Mouse (Mus musculus): Measurements from ENCODE around the gene Slc25a42. TPM values are rescaled to one million over a fixed set of nuclear protein-coding genes. Genes with fewer than 3 reads are reported as not detected.

Slc25a42 gene
- polyA plus RNA-seq, 1 experiment from 2014 or later, result 3.1 TPM

GRCm38 (mm10) chr8:70157240-70157800 is 54.8 kb downstream of the Slc25a42 start:
- DNase-seq (ENCODE audit: low spot score), result no peak
- Histone ChIP-seq H3K4me1 (replicated peaks; ENCODE audit: control insufficient read depth, insufficient read depth) (no peaks in the 10 kb centered on the region), H3K4me2 (replicated peaks; ENCODE audit: low read depth) (no peak overlapping the region), H3K36me3 (ENCODE audit: control insufficient read depth, insufficient read depth, low read length) (no peaks in the 10 kb centered on the region), H3K9me3 (ENCODE audit: control insufficient read depth, low read length) (no peaks in the 10 kb centered on the region), H3K27ac (replicated peaks) (no peak overlapping the region), H3K9ac (ENCODE audit: low read length) (no peak overlapping the region), H3K27me3 (ENCODE audit: control insufficient read depth, insufficient read depth, low read length) (no peaks in the 10 kb centered on the region), H3K4me3 (ENCODE audit: low read depth, low read length) (no peak overlapping the region)
- TF ChIP-seq CTCF (IDR thresholded peaks at IDR 0.05; ENCODE audit: low read depth) (no peak), EP300 (optimal IDR thresholded peaks at IDR 0.05) (no peak)
- ATAC-seq (ENCODE audit: low FRiP score, low TSS enrichment), result no peak
- 92% methylated on average over 1 of the region's 1 CpGs for WGBS

- H3K27ac ChIP-seq (replicated peaks), result no peak overlapping the region
- H3K9me3 ChIP-seq (ENCODE audit: control insufficient read depth, low read length), result no peaks in the 10 kb centered on the region
- no peaks in the 10 kb centered on the region for H3K36me3 ChIP-seq (ENCODE audit: control insufficient read depth, insufficient read depth, low read length)
- TF ChIP-seq EP300 (optimal IDR thresholded peaks at IDR 0.05) (no peak), CTCF (IDR thresholded peaks at IDR 0.05; ENCODE audit: low read depth) (no peak)
- no peaks in the 10 kb centered on the region for H3K27me3 ChIP-seq (ENCODE audit: control insufficient read depth, insufficient read depth, low read length)
- peak; percentile 92 for ATAC-seq (ENCODE audit: low FRiP score, low TSS enrichment)
- 0 out of 2 replicates have a peak overlapping the region, but pooled peaks have one; percentile 18 for H3K9ac ChIP-seq (ENCODE audit: low read length)
- no peak overlapping the region for H3K4me3 ChIP-seq (ENCODE audit: low read depth, low read length)
- peak overlapping the region; percentile 23; the same call in 1 of the 2 replicates for H3K4me2 ChIP-seq (replicated peaks; ENCODE audit: low read depth)
- WGBS, result 14% methylated on average over 20 of the region's 22 CpGs
- DNase-seq (ENCODE audit: low spot score), result peak; percentile 86
- no peaks in the 10 kb centered on the region for H3K4me1 ChIP-seq (replicated peaks; ENCODE audit: control insufficient read depth, insufficient read depth)
Observed at GRCm38 (mm10) chr8:70152537-70153257, 59.4 kb downstream of the Slc25a42 start.

GRCm38 (mm10) chr8:70150158-70150557 is 61.9 kb downstream of the Slc25a42 start:
- Histone ChIP-seq H3K4me1 (replicated peaks; ENCODE audit: control insufficient read depth, insufficient read depth) (no peaks in the 10 kb centered on the region), H3K27ac (replicated peaks) (no peak overlapping the region), H3K36me3 (ENCODE audit: control insufficient read depth, insufficient read depth, low read length) (peaks cover 3% of the 10 kb centered on the region), H3K9ac (ENCODE audit: low read length) (no peak overlapping the region), H3K4me3 (ENCODE audit: low read depth, low read length) (no peak overlapping the region), H3K9me3 (ENCODE audit: control insufficient read depth, low read length) (no peaks in the 10 kb centered on the region), H3K27me3 (ENCODE audit: control insufficient read depth, insufficient read depth, low read length) (no peaks in the 10 kb centered on the region), H3K4me2 (replicated peaks; ENCODE audit: low read depth) (no peak overlapping the region)
- ATAC-seq (ENCODE audit: low FRiP score, low TSS enrichment), result no peak; the same call in 1 of the 2 replicates
- peak; percentile 35 for DNase-seq (ENCODE audit: low spot score)
- TF ChIP-seq CTCF (IDR thresholded peaks at IDR 0.05; ENCODE audit: low read depth) (no peak), EP300 (optimal IDR thresholded peaks at IDR 0.05) (no peak)
- 16% methylated on average over 13 of the region's 13 CpGs for WGBS

- DNase-seq (ENCODE audit: low spot score), result no peak
- Histone ChIP-seq H3K36me3 (ENCODE audit: control insufficient read depth, insufficient read depth, low read length) (peaks cover 3% of the 10 kb centered on the region), H3K4me1 (replicated peaks; ENCODE audit: control insufficient read depth, insufficient read depth) (no peaks in the 10 kb centered on the region), H3K27ac (replicated peaks) (no peak overlapping the region), H3K9ac (ENCODE audit: low read length) (no peak overlapping the region), H3K27me3 (ENCODE audit: control insufficient read depth, insufficient read depth, low read length) (no peaks in the 10 kb centered on the region), H3K4me2 (replicated peaks; ENCODE audit: low read depth) (no peak overlapping the region), H3K9me3 (ENCODE audit: control insufficient read depth, low read length) (no peaks in the 10 kb centered on the region), H3K4me3 (ENCODE audit: low read depth, low read length) (no peak overlapping the region)
- no peak for ATAC-seq (ENCODE audit: low FRiP score, low TSS enrichment)
- WGBS, result 79% methylated on average over 7 of the region's 7 CpGs
- TF ChIP-seq EP300 (optimal IDR thresholded peaks at IDR 0.05), result no peak
- TF ChIP-seq CTCF (IDR thresholded peaks at IDR 0.05; ENCODE audit: low read depth), result no peak
Observed at GRCm38 (mm10) chr8:70147678-70148607, 64.2 kb downstream of the Slc25a42 start.

- TF ChIP-seq CTCF (IDR thresholded peaks at IDR 0.05; ENCODE audit: low read depth) (no peak), EP300 (optimal IDR thresholded peaks at IDR 0.05) (no peak)
Observed at GRCm38 (mm10) chr8:70139981-70140380, 72.1 kb downstream of the Slc25a42 start.

More at GRCm38 (mm10) chr8:70139981-70140380, 72.1 kb downstream of the Slc25a42 start:
- H3K27me3 ChIP-seq (ENCODE audit: control insufficient read depth, insufficient read depth, low read length), result no peaks in the 10 kb centered on the region
- DNase-seq (ENCODE audit: low spot score) (no peak), ATAC-seq (ENCODE audit: low FRiP score, low TSS enrichment) (no peak)
- H3K9ac ChIP-seq (ENCODE audit: low read length), result peak overlapping the region; percentile 68
- peak overlapping the region; percentile 59 for H3K4me3 ChIP-seq (ENCODE audit: low read depth, low read length)
- H3K4me2 ChIP-seq (replicated peaks; ENCODE audit: low read depth), result peak overlapping the region; percentile 61
- WGBS, result 5% methylated on average over 9 of the region's 9 CpGs
- no peaks in the 10 kb centered on the region for H3K9me3 ChIP-seq (ENCODE audit: control insufficient read depth, low read length)
- H3K36me3 ChIP-seq (ENCODE audit: control insufficient read depth, insufficient read depth, low read length), result peaks cover 2% of the 10 kb centered on the region; the same call in 1 of the 2 replicates
- peak overlapping the region; percentile 86 for H3K27ac ChIP-seq (replicated peaks)
- H3K4me1 ChIP-seq (replicated peaks; ENCODE audit: control insufficient read depth, insufficient read depth), result peaks cover 2% of the 10 kb centered on the region; the same call in 1 of the 2 replicates

Measured in stomach, postnatal 0 days (tissue).